Mouse (Mus musculus): ENCODE results near the gene Akt1.

Gene Akt1

DNA sequence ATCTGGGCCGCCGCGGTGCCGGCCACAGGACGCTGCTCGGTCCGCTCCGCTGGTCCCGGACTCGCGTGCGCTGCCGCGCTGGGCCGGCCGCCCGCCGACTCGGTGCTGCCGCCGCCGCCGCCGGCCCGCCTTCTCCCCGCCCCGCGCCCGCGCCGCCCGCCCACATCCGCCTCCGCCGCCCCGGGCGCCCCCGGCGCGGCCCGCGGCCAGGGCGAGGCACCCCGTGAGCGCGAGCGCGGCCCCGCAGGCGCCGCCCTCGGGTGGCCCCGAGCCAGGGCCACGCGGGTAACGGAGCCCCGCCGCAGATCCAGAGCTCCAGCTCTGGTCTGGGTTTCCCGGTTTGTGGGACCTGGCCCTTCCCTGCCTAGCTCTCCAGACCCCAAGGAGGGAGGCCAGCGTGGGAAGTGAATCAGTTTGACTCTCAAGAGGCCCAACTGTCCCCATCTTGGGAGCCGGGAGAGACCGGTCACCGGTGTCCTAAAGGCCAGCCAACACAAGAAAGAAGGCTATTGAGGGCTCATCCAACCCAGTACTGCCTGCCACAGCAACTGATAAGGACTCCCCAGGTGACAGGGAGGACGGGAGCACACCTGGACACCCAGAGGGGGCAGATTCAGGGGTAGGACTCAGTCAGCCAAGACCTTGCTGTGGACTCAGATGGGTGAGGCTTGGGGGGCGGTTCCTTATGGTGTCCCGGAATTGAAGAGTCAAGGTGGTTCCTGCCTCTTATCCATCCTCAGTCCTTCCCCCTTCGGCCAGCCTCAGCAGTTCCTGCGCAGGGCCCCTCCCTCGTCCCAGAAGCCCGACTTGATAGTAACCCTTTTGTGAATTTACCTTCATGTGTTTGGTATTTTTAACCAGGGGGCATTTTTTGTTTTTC lies at the start of gene Akt1:
TSS of gene Akt1 (minus strand) at position 753 of the 880 bp plus-strand sequence.
- DNase-seq = peak; percentile 75 to 81

DNA sequence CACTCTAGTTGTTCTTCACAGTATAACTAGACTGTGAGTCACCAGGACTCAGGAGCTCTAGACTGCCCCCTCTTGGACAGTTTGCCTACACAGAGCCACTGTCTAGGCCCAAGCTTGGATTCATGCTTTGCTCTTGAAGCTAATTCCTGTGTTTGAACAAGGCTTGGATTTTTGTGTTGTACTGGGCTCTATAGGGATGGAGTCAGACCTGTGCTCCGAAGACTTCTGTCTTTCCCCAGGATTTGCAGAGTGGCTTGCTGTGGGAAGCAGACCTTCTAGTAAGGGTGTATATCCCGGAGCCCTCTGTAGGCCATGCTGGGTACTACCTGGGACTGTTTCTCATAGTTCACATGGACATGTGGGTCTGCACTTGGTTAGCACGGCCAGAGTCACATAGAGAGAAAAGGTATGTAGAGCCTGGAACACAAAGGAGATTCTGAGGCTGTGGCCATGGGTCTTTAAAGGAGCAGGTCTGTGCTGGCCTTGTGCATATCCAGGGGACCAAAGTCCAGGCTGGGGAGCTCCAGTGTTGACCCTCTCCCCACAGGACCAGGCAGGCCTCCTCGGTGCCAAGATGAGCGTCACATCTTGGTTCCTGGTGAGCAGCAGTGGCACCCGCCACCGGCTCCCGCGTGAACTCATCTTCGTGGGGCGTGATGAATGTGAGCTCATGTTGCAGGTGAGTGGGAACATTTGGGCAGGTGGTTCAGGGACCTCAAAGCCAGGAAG lies 49.6 kb upstream of the Akt1 start:
- DNase-seq = peak; percentile 85 to 90

DNA sequence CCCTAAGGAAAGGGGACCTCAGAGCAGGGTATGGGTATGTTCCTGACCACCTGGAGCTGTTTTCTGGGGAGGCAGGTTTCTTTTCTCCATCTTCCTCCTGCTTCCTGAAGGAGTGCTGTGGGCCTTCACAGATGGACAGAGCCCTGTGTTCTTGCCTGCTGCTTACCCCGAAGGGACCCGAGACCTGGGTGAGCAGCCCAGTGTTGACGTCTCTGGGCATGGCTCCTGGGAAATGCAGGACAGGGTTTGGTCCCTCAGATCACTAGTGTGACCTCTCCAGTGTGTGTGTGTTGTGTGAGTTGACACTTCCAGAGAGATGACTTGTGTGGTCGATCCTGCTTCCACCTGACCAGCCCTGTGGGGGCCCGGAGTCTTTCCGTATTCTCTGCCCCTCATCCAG lies 48.8 kb upstream of the Akt1 start:
- DNase-seq = peak in 1 of 2 experiments; percentile 21

DNA sequence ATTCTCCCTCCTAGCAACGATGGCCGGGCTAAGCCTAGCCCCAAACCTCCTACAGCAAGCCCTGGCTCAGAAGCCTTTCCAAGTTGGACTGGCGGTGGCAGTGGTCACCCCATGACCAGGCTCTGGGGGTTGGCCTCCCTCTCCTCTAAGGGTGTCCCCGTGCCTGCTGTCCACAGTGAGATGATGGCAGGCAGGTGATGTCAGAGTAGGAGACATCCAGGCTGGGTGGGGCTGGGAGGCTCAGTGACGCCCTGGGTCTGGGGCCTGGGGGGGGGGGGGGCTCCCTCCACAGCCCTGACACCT lies 48.3 kb upstream of the Akt1 start:
- peak in 1 of 2 experiments; percentile 52 for DNase-seq

DNA sequence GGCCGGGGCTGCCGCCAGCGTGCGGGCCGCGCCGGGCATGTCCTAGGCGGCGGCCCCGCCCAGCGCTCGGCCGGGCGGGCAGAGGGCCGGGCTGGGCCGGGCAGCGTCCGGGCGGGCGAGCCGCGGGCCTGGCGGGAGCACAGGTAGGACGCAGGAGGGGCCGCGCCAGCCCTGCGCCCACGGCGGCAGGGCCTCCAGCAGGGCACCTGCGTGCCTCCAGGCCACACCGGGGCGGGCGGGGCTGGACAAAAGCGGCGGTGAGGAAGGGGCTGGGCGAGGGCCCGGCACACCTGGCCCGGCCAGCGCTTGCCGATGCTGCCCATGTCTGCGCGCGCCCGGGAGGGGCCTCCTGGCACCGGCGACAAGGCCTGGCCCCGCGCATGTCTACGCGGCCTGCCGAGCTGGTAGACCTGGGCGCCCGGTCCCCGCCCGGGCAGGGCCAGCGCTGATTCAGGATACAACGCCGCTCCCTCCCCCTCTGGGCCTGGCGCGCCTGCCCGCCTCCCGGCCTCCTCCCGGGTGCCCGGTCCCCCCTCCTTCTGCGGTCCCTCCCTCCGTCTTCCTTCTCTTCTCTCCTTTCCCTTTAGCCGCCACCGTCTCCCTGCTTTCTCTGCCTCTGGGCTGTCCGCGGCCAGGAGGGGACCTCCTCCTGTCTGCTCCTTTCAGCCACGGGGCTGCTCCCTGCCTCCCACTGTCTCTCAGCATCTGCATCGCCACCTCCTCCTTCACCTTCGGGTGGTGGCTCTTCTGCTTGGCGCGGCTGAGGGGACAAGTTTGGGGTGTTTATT lies 47.8 kb upstream of the Akt1 start:
- DNase-seq = peak; percentile 80 to 84

DNA sequence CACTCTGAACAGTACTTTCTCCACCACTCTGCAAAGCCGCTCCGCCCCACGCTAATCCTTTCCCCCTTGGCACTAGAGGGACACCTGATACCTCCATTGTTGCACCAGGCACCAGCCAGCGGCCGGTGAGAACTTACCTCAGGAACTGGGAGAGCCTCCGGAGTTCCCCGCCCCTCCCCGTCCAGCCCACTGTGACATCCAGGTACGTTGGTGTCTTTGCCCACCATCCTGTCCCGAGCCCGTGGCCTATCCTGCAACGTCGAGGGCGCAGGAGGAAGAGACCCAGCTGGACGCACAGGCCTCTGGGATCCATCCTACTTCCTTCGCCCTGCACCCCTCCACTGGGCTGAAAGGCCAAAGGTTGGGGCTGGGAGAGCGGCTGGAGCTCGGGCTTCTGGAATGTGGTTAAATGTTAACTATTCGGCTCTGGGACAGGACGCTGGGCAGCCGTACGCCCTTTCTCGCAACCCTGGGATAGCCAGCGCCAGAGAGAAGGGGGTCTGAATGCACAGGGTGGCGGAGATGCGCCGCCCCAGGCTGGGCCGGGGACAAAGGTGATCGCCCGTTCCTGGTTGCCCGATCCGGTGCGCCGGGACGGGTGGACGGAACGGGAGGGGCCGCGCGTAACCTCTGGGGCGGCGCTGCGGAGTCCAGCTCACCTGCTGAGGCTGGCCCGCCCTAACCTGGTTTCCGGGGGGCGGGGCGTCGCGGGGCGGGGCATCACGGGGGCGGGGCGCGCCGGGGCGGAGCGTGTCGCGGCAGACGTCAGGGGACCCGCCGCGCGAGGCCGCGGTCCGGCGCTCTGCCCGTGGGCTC lies 46.9 kb upstream of the Akt1 start:
- peak in 1 of 2 experiments; percentile 91 for DNase-seq

DNA sequence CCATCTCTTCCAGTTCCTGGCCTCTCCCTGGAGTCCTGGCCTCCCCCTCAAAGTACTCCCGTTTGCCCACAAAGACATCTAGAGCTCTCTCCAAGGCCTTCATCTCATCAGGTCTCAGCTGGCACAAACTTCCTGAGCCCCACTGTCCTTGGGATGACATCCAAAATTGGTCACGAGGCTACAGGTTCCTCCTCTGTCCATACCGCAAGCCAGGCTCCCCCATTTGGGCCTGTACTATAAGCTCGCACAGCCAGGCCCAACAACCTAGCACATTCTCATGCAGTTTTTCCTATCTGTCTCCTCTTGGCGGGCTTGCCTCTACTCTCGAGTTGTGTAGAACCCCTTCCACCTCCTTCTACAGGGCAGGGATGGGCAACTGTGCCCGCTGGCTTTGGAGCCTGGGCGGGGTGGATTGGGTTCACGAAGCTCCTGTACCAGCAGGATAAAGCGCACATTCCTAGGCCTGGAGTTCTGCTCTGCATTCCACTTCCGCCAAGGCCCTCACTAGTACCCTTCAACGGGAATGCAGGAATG lies 46.3 kb upstream of the Akt1 start:
- DNase-seq = peak in 1 of 2 experiments; percentile 46

DNA sequence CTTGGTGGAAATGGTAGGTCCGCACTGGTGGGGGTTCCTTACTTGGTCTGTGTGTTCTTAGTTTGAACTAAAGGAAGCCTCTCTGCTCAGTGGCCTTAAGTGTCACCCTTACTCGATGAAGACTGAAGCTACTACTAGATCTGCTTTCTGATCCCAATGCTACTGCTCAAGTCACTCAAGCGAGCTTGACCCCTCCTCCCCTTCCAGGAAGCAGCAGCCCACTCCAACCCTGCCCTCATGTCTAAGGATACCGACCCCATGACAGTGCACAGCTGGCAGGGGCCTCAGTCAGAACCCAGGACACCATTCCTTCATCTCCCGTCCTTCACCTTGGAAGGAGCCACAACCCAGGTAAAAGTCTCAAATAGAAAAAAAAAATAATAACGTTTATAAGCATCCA lies 45.5 kb upstream of the Akt1 start, which contains the start of gene Cep170b:
TSS of gene Cep170b (plus strand) at position 240 of the 400 bp plus-strand sequence.
- no peak for DNase-seq

DNA sequence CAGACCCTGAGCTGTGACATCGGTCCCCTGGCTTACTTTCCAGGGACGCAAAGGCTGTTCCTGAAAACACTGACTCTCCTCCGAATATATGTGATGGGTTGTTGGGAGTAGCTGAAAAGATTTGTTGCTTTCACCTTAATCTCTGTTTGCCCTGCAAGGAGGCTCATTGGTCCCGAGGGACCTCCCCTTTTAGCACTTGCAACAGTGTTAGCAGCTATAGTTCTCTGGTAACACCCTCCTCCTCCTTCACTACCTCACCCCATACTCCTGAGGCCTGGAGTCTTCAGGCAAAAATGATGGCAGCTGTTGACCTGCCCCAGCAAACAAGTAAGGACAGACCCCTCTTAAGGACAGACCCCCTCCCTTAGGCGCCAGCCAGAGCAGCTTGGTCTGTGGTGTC lies 44.3 kb upstream of the Akt1 start:
- DNase-seq = no peak

DNA sequence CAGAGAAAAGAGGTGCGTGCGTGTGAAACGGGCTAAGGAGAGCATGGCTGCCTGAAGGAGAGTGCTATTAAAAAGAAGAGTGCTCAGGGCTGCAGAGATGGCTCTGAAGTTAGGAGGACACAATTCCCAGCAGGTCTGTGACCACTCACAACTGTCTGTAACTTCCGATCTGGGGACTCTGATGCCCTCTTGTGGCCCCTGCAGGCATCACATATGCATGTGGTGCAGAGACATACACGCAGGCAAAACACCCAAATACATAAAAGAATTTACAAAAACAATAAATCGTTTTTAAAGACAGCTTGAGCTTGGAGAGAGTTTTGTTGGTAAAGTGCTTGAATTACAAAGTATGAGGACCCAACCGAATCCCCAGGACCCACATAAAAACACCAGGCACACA lies 42.5 kb upstream of the Akt1 start:
- peak; percentile 46 to 70 for DNase-seq

DNA sequence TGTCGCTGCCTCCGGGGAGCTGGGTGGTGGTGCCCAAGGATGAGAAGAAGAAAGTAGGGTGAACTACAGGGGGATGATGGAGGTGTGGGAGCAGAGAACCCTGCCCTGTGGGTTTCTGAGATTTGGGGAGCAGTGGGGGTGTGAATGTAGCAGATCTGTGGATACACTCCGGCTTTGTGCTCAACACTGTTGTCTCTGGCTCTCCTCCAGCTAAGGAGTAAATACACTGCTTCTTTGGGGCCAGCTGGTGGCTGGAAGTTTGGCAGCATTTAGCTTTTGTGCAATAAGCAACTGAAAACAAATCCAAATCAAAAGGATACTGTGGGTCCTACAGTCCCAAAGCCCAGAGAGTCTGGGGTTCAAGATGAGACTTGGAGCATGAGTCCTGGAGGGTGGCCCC lies 39.3 kb upstream of the Akt1 start:
- peak; percentile 37 to 49 for DNase-seq

DNA sequence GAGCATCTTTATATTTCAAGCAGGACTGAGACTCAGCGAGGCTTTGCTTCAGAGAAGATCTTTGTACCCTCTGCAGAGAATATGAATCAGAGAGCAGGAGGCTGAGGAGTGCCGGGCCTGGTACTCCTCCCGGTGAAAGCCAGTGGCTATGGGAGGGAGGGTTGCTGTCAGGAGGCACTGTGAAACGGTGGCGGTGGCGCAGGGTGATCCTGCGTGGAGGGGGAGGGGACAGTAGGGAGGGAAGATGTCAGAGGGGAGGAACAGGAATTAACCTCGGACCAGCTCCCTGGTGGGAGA lies 32.8 kb upstream of the Akt1 start:
- DNase-seq = no peak

DNA sequence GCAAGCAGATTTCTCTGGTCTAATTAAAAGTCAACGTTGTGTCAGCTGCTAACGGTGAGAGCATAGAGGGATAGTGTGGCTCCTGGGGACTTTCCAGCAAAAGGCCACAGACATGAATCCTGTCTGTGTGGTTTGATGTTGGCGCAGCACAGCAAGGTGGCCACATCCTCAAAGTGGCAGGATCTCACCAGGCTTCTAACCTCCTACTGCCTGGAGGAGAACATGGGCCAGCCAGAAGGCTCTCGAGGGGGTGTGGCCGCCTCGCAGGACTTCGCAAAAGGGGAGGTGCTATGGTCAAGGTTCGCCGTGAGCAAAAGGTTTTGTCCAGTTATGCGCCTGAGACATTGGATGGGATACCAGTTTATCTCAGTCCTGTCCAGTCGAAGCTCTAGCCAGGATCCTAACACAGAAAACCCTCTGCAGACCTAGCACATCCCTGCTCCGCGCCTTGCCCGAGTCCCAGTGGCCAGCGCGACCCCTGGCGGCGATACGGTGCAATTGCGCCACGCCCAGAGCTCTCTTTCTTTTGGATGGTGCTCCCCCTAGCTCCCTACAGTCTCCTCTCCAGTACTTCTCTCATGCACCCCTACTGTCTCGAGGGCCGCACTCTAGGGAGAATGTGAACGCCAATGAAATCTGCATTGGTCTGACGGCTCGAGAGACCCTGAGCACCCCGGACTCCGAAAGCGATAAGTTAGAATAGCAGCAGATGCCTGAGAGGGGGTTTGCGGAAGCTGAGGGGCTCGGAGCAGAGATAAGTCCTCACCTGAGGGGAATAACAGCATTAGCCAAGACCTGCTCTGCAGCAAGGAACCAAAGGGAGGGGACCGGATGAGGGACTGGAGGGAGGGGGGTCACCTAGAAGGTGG lies 32.3 kb upstream of the Akt1 start:
- peak; percentile 95 to 96 for DNase-seq

DNA sequence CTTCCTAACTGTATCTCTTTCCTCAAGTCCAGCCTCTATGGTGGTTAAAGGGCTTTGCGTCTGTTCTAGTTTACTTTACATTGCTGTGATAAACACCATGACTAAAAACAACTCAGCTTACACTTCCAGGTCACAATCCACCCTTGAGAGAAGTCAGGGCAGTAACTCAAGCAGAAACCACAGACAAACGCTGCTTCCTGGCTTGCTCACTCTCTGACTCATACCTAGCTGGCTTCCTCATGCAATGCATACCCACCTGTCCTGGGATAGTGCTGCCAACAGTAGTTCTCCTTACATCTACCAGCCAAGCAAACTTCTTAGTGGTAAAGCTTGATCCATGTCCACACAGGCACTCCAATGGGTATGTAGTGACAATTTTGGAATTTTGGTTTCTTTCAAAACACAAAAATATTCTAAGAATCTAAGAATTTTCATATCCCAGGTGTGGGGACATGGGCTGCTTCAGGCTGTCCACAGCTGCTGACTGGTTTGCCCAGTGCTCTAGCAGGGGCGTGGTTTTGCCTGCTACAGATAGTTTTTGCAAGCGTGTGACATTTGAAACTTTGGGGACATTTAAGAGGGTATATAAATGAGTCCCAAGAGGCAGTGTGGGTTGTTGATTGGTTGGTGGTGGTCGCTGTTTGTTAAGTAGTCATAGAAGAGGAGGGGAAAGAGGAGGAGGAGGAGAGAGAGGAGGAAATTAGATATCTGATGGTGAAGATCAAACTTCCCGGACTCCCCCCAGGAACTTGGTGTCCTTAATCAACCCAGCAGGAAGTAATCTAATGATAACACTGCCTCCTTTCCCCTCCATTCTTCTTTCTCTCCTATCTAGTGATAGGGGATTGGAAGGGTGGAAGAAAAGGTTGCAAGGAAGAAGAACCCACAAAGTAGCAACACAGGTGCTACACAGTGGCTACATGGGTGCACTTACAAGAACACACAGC lies 28.0 kb upstream of the Akt1 start:
- peak; percentile 56 to 68 for DNase-seq

DNA sequence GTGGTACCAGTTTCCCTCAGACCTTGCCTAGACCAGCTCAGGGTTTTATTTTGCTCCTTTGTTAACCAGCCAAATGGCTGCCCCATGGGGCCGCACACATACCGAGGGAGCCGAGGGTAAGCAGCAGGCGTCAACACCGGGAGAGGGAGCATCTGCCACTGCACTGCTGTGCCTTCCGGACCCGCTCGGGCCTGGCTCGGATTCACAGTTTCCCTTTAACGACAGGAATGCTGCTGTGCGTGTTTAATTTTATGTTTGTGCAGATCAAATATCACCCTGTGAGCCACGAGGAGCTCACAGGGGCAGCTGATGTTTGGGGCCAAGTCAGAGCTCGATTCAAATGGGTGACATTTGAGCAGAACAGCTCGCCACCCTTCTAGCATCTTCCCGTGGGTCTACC lies 25.8 kb upstream of the Akt1 start:
- peak in 1 of 2 experiments; percentile 33 for DNase-seq

DNA sequence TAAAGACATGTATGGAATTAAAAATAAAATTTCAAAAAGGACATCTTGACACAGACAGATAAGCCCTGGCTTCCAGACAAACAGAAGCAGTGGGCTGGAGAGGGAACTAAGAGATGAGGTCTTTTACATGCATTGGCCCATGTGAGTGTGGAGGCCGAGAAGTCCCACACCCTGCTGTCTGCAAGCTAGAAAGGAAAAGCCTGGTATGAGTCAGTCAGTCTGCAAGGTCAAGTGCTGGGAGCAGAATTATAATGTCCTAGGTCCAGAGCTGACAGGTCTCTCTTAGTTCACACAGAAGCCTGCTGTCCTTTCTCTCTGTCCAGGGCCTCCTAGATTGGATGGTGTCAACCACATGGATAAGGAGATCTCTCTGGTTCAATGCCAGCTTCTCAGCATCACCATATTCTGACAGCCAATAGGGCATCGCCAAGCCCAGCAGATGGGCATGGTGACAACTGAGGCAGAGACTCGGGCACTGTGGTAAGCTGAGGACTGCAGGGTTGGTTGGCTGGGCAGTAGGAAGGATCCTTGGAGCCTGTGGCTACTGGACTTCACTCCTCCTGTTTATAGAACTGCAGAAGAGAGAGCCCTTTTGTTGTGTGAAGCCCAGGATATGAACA lies 22.2 kb upstream of the Akt1 start:
- DNase-seq = no peak

DNA sequence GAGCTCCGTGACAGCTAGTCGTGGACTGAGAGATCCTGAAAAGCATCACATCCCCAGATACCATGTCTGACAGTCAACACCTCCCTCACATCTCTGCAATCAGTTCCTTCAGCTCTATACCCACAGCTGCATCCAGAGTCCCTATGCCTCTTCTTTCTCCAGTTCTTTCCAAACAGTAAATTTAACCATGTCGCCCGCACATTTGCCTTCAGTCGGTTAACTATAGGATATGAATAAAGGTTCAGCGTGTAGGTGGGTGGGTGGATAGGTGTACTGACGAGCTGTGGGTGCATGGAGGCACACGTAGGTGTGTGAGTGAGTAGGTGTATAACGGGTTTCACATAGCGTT lies 19.4 kb upstream of the Akt1 start:
- no peak for DNase-seq

DNA sequence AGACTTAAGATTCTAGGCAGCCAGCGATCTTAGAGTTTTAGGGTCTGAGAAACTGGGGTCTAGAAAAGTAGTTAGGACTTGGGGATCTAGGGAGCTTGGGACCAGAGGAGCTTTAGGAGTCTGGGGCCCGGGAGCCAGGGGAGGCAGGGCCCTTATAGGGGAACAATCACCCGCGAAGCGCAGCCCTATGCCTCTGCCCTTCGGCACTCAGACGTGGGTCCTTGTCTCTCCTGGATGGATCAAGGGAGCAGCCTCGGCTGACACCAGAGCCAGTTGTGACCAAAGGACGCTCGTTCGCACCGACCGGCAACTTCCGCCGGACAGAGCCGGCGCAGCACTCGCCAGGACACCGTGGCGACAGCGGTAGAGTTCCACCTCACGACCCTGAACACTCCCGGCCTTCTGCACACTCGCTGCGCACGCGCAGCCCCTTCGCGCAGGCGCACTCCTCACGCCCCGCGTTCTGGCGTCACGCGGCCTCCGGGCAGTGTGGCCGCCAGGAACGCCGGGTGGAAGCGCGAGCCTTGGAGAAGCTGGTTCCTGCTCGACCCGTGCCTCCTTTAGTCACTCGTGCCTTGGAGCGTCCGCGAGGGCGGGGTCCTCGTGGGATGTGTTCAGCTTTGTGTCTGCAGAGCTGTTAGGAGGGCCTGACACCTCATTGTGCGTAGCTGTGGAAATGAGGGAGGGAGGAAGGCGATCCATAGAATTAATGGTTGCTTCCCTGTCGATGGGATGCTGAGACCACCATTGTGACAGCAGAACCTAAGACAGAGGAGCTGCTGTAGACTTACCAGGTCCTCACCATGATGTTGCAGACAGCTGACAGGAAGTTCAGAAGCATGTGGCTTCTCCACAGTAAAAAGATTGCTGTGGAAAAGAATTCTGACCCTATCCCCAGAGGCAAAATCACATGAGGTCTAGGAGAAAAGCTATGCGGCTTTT lies 18.8 kb upstream of the Akt1 start:
- DNase-seq = peak; percentile 98

DNA sequence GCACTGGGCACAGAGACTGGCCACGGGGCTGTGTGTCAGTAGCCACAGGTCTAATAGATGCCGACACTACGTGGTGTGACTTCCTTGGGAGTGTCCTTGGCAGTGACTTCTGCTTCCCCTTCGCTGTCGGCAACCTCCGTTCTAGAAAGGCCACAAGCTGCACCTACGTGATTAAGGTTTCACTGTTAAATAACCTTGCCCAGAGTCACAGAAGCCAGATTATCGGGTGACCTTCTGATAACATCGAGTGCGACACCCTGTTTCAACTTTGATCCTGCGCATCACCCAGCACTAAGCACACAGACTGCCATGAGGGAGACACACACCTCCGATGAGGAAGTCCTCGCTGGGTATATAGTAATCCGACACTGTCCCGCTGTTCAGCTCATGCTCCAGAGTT lies 13.8 kb upstream of the Akt1 start:
- DNase-seq = no peak

All from cerebellum, postnatal 25 days (tissue).